Mouse (Mus musculus): ENCODE measurements around the gene Bms1. TPM values are rescaled to one million over a fixed set of nuclear protein-coding genes. Genes with fewer than 3 reads are reported as not detected.

The Bms1 gene
- polyA plus RNA-seq, 1 experiment from 2014 or later, result 35.2 TPM

GRCm38 (mm10) chr6:118406421-118406820 is 12.9 kb downstream of the Bms1 start:
- WGBS, result 74% methylated on average over 4 of the region's 4 CpGs
- H3K36me3 ChIP-seq (ENCODE audit: control insufficient read depth, insufficient read depth, low read length), result peaks cover 47% of the 10 kb centered on the region

GRCm38 (mm10) chr6:118390746-118391145 is 28.5 kb downstream of the Bms1 start:
- no peak overlapping the region for H3K9ac ChIP-seq (ENCODE audit: low read length)
- no peaks in the 10 kb centered on the region for H3K4me1 ChIP-seq (replicated peaks; ENCODE audit: control insufficient read depth, insufficient read depth, low read length)
- no peak overlapping the region for H3K4me2 ChIP-seq (ENCODE audit: low read depth, low read length)
- no peaks in the 10 kb centered on the region for H3K9me3 ChIP-seq (ENCODE audit: control insufficient read depth, low read length)
- no peak for ATAC-seq (ENCODE audit: low read depth)
- H3K36me3 ChIP-seq (ENCODE audit: control insufficient read depth, insufficient read depth, low read length), result peaks cover 46% of the 10 kb centered on the region
- H3K27ac ChIP-seq (ENCODE audit: low read length), result no peak overlapping the region
- no peaks in the 10 kb centered on the region for H3K27me3 ChIP-seq (ENCODE audit: control insufficient read depth, insufficient read depth, low read depth, low read length)
- no peak overlapping the region for H3K4me3 ChIP-seq (ENCODE audit: low read length)

More at GRCm38 (mm10) chr6:118406421-118406820, 12.9 kb downstream of the Bms1 start:
- Histone ChIP-seq H3K9ac (ENCODE audit: low read length) (no peak overlapping the region), H3K4me2 (ENCODE audit: low read depth, low read length) (no peak overlapping the region), H3K4me1 (replicated peaks; ENCODE audit: control insufficient read depth, insufficient read depth, low read length) (no peaks in the 10 kb centered on the region), H3K27ac (ENCODE audit: low read length) (no peak overlapping the region), H3K27me3 (ENCODE audit: control insufficient read depth, insufficient read depth, low read depth, low read length) (no peaks in the 10 kb centered on the region), H3K4me3 (ENCODE audit: low read length) (no peak overlapping the region), H3K9me3 (ENCODE audit: control insufficient read depth, low read length) (no peaks in the 10 kb centered on the region)
- no peak for ATAC-seq (ENCODE audit: low read depth)

- Histone ChIP-seq H3K4me3 (ENCODE audit: low read length) (no peak overlapping the region), H3K27me3 (ENCODE audit: control insufficient read depth, insufficient read depth, low read depth, low read length) (no peaks in the 10 kb centered on the region), H3K9me3 (ENCODE audit: control insufficient read depth, low read length) (no peaks in the 10 kb centered on the region), H3K4me2 (ENCODE audit: low read depth, low read length) (no peak overlapping the region), H3K27ac (ENCODE audit: low read length) (no peak overlapping the region), H3K9ac (ENCODE audit: low read length) (no peak overlapping the region), H3K4me1 (replicated peaks; ENCODE audit: control insufficient read depth, insufficient read depth, low read length) (no peaks in the 10 kb centered on the region), H3K36me3 (ENCODE audit: control insufficient read depth, insufficient read depth, low read length) (peaks cover 32% of the 10 kb centered on the region)
- no peak for ATAC-seq (ENCODE audit: low read depth)
- 89% methylated on average over 3 of the region's 3 CpGs for WGBS
Measured at GRCm38 (mm10) chr6:118385962-118386361, 33.3 kb downstream of the Bms1 start.

- Histone ChIP-seq H3K4me1 (replicated peaks; ENCODE audit: control insufficient read depth, insufficient read depth, low read length) (no peaks in the 10 kb centered on the region), H3K36me3 (ENCODE audit: control insufficient read depth, insufficient read depth, low read length) (peaks cover 15% of the 10 kb centered on the region), H3K9ac (ENCODE audit: low read length) (no peak overlapping the region), H3K4me3 (ENCODE audit: low read length) (no peak overlapping the region), H3K4me2 (ENCODE audit: low read depth, low read length) (no peak overlapping the region), H3K27ac (ENCODE audit: low read length) (no peak overlapping the region), H3K27me3 (ENCODE audit: control insufficient read depth, insufficient read depth, low read depth, low read length) (no peaks in the 10 kb centered on the region; the same call in 1 of the 2 replicates), H3K9me3 (ENCODE audit: control insufficient read depth, low read length) (no peaks in the 10 kb centered on the region)
- 78% methylated on average over 4 of the region's 4 CpGs for WGBS
- no peak for ATAC-seq (ENCODE audit: low read depth)
Measured at GRCm38 (mm10) chr6:118381234-118381633, 38.0 kb downstream of the Bms1 start.

- H3K4me3 ChIP-seq (ENCODE audit: low read length), result no peak overlapping the region
- no peaks in the 10 kb centered on the region for H3K9me3 ChIP-seq (ENCODE audit: control insufficient read depth, low read length)
- no peaks in the 10 kb centered on the region for H3K4me1 ChIP-seq (replicated peaks; ENCODE audit: control insufficient read depth, insufficient read depth, low read length)
- 40% methylated on average over 3 of the region's 3 CpGs for WGBS
- no peaks in the 10 kb centered on the region; the same call in 1 of the 2 replicates for H3K27me3 ChIP-seq (ENCODE audit: control insufficient read depth, insufficient read depth, low read depth, low read length)
- no peak overlapping the region for H3K27ac ChIP-seq (ENCODE audit: low read length)
- ATAC-seq (ENCODE audit: low read depth), result no peak
- peaks cover 15% of the 10 kb centered on the region for H3K36me3 ChIP-seq (ENCODE audit: control insufficient read depth, insufficient read depth, low read length)
- no peak overlapping the region for H3K4me2 ChIP-seq (ENCODE audit: low read depth, low read length)
- H3K9ac ChIP-seq (ENCODE audit: low read length), result no peak overlapping the region
Measured at GRCm38 (mm10) chr6:118380630-118381029, 38.6 kb downstream of the Bms1 start.

- no peak overlapping the region for H3K27ac ChIP-seq (ENCODE audit: low read length)
- H3K4me2 ChIP-seq (ENCODE audit: low read depth, low read length), result peak overlapping the region; percentile 35; the same call in 1 of the 2 replicates
- no peak overlapping the region for H3K9ac ChIP-seq (ENCODE audit: low read length)
- WGBS, result 27% methylated on average over 20 of the region's 20 CpGs
- no peaks in the 10 kb centered on the region for H3K4me1 ChIP-seq (replicated peaks; ENCODE audit: control insufficient read depth, insufficient read depth, low read length)
- peaks cover 2% of the 10 kb centered on the region; the same call in 1 of the 2 replicates for H3K27me3 ChIP-seq (ENCODE audit: control insufficient read depth, insufficient read depth, low read depth, low read length)
- H3K36me3 ChIP-seq (ENCODE audit: control insufficient read depth, insufficient read depth, low read length), result peaks cover 11% of the 10 kb centered on the region
- H3K4me3 ChIP-seq (ENCODE audit: low read length), result no peak overlapping the region
- ATAC-seq (ENCODE audit: low read depth), result peak; percentile 61; the same call in 1 of the 2 replicates
- H3K9me3 ChIP-seq (ENCODE audit: control insufficient read depth, low read length), result no peaks in the 10 kb centered on the region
Measured at GRCm38 (mm10) chr6:118379451-118380167, 39.7 kb downstream of the Bms1 start.

GRCm38 (mm10) chr6:118377611-118378010 is 41.7 kb downstream of the Bms1 start:
- Histone ChIP-seq H3K9me3 (ENCODE audit: control insufficient read depth, low read length) (no peaks in the 10 kb centered on the region), H3K27ac (ENCODE audit: low read length) (no peak overlapping the region), H3K36me3 (ENCODE audit: control insufficient read depth, insufficient read depth, low read length) (no peaks in the 10 kb centered on the region), H3K9ac (ENCODE audit: low read length) (no peak overlapping the region), H3K4me2 (ENCODE audit: low read depth, low read length) (no peak overlapping the region), H3K27me3 (ENCODE audit: control insufficient read depth, insufficient read depth, low read depth, low read length) (peaks cover 2% of the 10 kb centered on the region; the same call in 1 of the 2 replicates), H3K4me1 (replicated peaks; ENCODE audit: control insufficient read depth, insufficient read depth, low read length) (no peaks in the 10 kb centered on the region), H3K4me3 (ENCODE audit: low read length) (no peak overlapping the region)
- no peak for ATAC-seq (ENCODE audit: low read depth)
- 48% methylated on average over 7 of the region's 10 CpGs for WGBS

- 34% methylated on average over 10 of the region's 10 CpGs for WGBS
- H3K27me3 ChIP-seq (ENCODE audit: control insufficient read depth, insufficient read depth, low read depth, low read length), result peaks cover 2% of the 10 kb centered on the region; the same call in 1 of the 2 replicates
Measured at GRCm38 (mm10) chr6:118376023-118376422, 43.3 kb downstream of the Bms1 start.

GRCm38 (mm10) chr6:118375457-118375856 is 43.8 kb downstream of the Bms1 start:
- 32% methylated on average over 3 of the region's 3 CpGs for whole genome bisulfite sequencing
- Histone ChIP-seq H3K9me3 (ENCODE audit: control insufficient read depth, low read length) (no peaks in the 10 kb centered on the region), H3K4me1 (replicated peaks; ENCODE audit: control insufficient read depth, insufficient read depth, low read length) (no peaks in the 10 kb centered on the region), H3K4me2 (ENCODE audit: low read depth, low read length) (no peak overlapping the region), H3K27ac (ENCODE audit: low read length) (no peak overlapping the region), H3K4me3 (ENCODE audit: low read length) (no peak overlapping the region), H3K36me3 (ENCODE audit: control insufficient read depth, insufficient read depth, low read length) (no peaks in the 10 kb centered on the region), H3K9ac (ENCODE audit: low read length) (no peak overlapping the region), H3K27me3 (ENCODE audit: control insufficient read depth, insufficient read depth, low read depth, low read length) (peaks cover 2% of the 10 kb centered on the region; the same call in 1 of the 2 replicates)
- ATAC-seq (ENCODE audit: low read depth), result no peak

More at GRCm38 (mm10) chr6:118376023-118376422, 43.3 kb downstream of the Bms1 start:
- Histone ChIP-seq H3K27ac (ENCODE audit: low read length) (no peak overlapping the region), H3K9ac (ENCODE audit: low read length) (no peak overlapping the region), H3K4me2 (ENCODE audit: low read depth, low read length) (no peak overlapping the region), H3K4me3 (ENCODE audit: low read length) (no peak overlapping the region), H3K9me3 (ENCODE audit: control insufficient read depth, low read length) (no peaks in the 10 kb centered on the region), H3K36me3 (ENCODE audit: control insufficient read depth, insufficient read depth, low read length) (no peaks in the 10 kb centered on the region), H3K4me1 (replicated peaks; ENCODE audit: control insufficient read depth, insufficient read depth, low read length) (no peaks in the 10 kb centered on the region)
- no peak for ATAC-seq (ENCODE audit: low read depth)
